Mouse (Mus musculus) neural tube, embryonic 15.5 days (tissue): ENCODE measurements around the gene Olfr1045. TPM values are rescaled to one million over a fixed set of nuclear protein-coding genes. Genes with fewer than 3 reads are reported as not detected.

ENCODE experiments used
- polyA plus RNA-seq: library from polyadenylated mRNA; unstranded; fragments of >200 nt; fragmentation: Nextera tagmentation; extraction: Ambion mirVana; gene quantifications from 2 replicates; pipeline ENCODE4 v1.2.1, GENCODE M21; 2015

Gene Olfr1045
- polyA plus RNA-seq, 1 experiment from 2014 or later: not detected

Other genes starting within 250 kb of the Olfr1045 start
- gene Olfr1029, start 229.1 kb downstream of the Olfr1045 start, polyA plus RNA-seq: not detected in 2 replicates
- not detected in 2 replicates for gene Olfr1030, start 223.7 kb downstream of the Olfr1045 start, polyA plus RNA-seq
- not detected in 2 replicates for gene Olfr1031, start 212.7 kb downstream of the Olfr1045 start, polyA plus RNA-seq
- not detected in 2 replicates for gene Olfr1032, start 197.5 kb downstream of the Olfr1045 start, polyA plus RNA-seq
- 0.04 and 0.28 TPM in 2 replicates for gene Olfr1033, start 182.4 kb downstream of the Olfr1045 start, polyA plus RNA-seq
- not detected in 2 replicates for gene Olfr1034, start 157.1 kb downstream of the Olfr1045 start, polyA plus RNA-seq
- not detected in 2 replicates for gene Olfr1036, start 129.0 kb downstream of the Olfr1045 start, polyA plus RNA-seq
- not detected in 2 replicates for gene Olfr1037, start 115.6 kb downstream of the Olfr1045 start, polyA plus RNA-seq
- gene Olfr1039, start 67.1 kb downstream of the Olfr1045 start, polyA plus RNA-seq: not detected in 2 replicates
- gene Olfr1040, start 56.3 kb downstream of the Olfr1045 start, polyA plus RNA-seq: not detected in 2 replicates
- not detected in 2 replicates for gene Olfr1042, start 41.2 kb downstream of the Olfr1045 start, polyA plus RNA-seq
- not detected in 2 replicates for gene Olfr1043, start 35.5 kb downstream of the Olfr1045 start, polyA plus RNA-seq
- gene Olfr1044, start 25.2 kb downstream of the Olfr1045 start, polyA plus RNA-seq: not detected in 2 replicates
- gene Olfr52, start 17.3 kb downstream of the Olfr1045 start, polyA plus RNA-seq: not detected in 2 replicates
- gene Olfr1046, start 16.3 kb upstream of the Olfr1045 start, polyA plus RNA-seq: not detected in 2 replicates
- gene Olfr1047, start 28.4 kb upstream of the Olfr1045 start, polyA plus RNA-seq: not detected in 2 replicates
- not detected in 2 replicates for gene Olfr1048, start 37.3 kb upstream of the Olfr1045 start, polyA plus RNA-seq
- not detected in 2 replicates for gene Olfr1049, start 55.3 kb upstream of the Olfr1045 start, polyA plus RNA-seq
- not detected in 2 replicates for gene Olfr1051, start 76.1 kb upstream of the Olfr1045 start, polyA plus RNA-seq
- not detected in 2 replicates for gene Olfr1052, start 89.4 kb upstream of the Olfr1045 start, polyA plus RNA-seq
- not detected in 2 replicates for gene Olfr1053, start 112.3 kb upstream of the Olfr1045 start, polyA plus RNA-seq
- not detected in 2 replicates for gene Olfr1054, start 132.4 kb upstream of the Olfr1045 start, polyA plus RNA-seq
- not detected in 2 replicates for gene Olfr1055, start 147.3 kb upstream of the Olfr1045 start, polyA plus RNA-seq
- not detected in 2 replicates for gene Olfr1056, start 159.5 kb upstream of the Olfr1045 start, polyA plus RNA-seq
- gene Olfr1057, start 175.4 kb upstream of the Olfr1045 start, polyA plus RNA-seq: not detected in 2 replicates
- not detected in 2 replicates for gene Olfr1058, start 185.6 kb upstream of the Olfr1045 start, polyA plus RNA-seq
- gene Olfr1061, start 211.0 kb upstream of the Olfr1045 start, polyA plus RNA-seq: not detected in 2 replicates
- gene Olfr1062, start 223.7 kb upstream of the Olfr1045 start, polyA plus RNA-seq: not detected in 2 replicates
- gene Olfr1065, start 247.6 kb upstream of the Olfr1045 start, polyA plus RNA-seq: not detected in 2 replicates